Mouse (Mus musculus): Measurements from ENCODE around the gene Itga9. TPM values are rescaled to one million over a fixed set of nuclear protein-coding genes. Genes with fewer than 3 reads are reported as not detected.

Itga9 gene
- total and polyA plus RNA-seq, 2 experiments from 2014 or later: 10.7 to 61.5 TPM

DNA sequence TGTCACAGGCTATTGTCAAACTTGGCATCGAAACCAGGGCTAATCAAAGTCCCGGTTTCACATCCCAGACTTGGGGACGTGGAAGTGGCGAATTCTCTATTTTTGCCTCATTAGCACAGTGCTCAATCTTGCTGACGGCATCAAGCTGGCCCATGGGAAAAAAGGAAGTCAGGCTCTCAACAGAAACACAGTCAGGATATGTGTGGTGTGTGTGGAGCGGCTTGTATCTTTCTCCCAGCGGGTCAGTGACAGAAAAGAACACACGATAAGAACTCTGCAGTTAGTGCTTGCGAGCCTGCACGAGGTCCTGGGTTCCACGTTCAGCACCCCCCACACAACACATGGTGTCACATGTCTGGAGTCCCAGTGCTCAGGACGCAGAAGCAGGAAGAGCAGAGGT is 67.8 kb downstream of the Itga9 start:
- peak; percentile 48 for ATAC-seq (ENCODE audit: insufficient read depth, low read depth)

DNA sequence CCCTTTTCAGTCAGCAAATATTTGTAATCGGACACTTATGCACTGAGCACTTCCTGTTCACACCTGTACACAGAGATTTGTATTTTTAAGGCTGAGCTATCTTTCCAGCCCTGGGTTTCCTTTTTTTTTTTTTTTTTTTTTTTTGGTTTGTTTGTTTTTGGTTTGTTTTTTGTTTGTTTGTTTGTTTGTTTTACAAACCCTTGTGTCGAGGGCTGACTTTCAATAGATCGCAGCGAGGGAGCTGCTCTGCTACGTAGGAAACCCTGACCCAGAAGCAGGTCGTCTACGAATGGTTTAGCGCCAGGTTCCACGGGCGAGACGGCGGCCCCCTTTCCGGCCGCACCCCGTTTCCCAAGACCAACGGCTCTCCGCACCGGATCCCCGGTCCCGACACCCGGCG is 68.3 kb downstream of the Itga9 start:
- DNase-seq (ENCODE audit: low spot score) (no peak), ATAC-seq (ENCODE audit: insufficient read depth, low read depth) (no peak)
- no peak overlapping the region for H3K9ac ChIP-seq (replicated peaks; ENCODE audit: low read depth, low read length)
- H3K27ac ChIP-seq (ENCODE audit: low read depth): no peak overlapping the region
- no peaks in the 10 kb centered on the region for H3K27me3 ChIP-seq (ENCODE audit: control insufficient read depth, insufficient read depth, low read length)
- no peak overlapping the region for H3K4me2 ChIP-seq (ENCODE audit: low read depth, low read length)
- peaks cover 24% of the 10 kb centered on the region for H3K36me3 ChIP-seq (replicated peaks; ENCODE audit: control insufficient read depth, insufficient read depth, low read length)
- 88% methylated on average over 22 of the region's 22 CpGs for WGBS
- no peak overlapping the region for H3K4me3 ChIP-seq (ENCODE audit: low read depth, low read length)
- H3K9me3 ChIP-seq (replicated peaks; ENCODE audit: control insufficient read depth, low read length): no peaks in the 10 kb centered on the region
- TF ChIP-seq CTCF (IDR thresholded peaks at IDR 0.05; ENCODE audit: low read depth): no peak
- no peak for TF ChIP-seq EP300 (IDR thresholded peaks at IDR 0.05; ENCODE audit: low read depth)
- no peaks in the 10 kb centered on the region for H3K4me1 ChIP-seq (ENCODE audit: control insufficient read depth, insufficient read depth)

More for the DNA sequence above, 67.8 kb downstream of the Itga9 start:
- no peak overlapping the region for H3K4me3 ChIP-seq (ENCODE audit: low read depth, low read length)
- TF ChIP-seq EP300 (IDR thresholded peaks at IDR 0.05; ENCODE audit: low read depth): no peak
- TF ChIP-seq CTCF (IDR thresholded peaks at IDR 0.05; ENCODE audit: low read depth): no peak
- H3K27me3 ChIP-seq (ENCODE audit: control insufficient read depth, insufficient read depth, low read length): no peaks in the 10 kb centered on the region
- H3K36me3 ChIP-seq (replicated peaks; ENCODE audit: control insufficient read depth, insufficient read depth, low read length): peaks cover 28% of the 10 kb centered on the region
- H3K4me1 ChIP-seq (ENCODE audit: control insufficient read depth, insufficient read depth): no peaks in the 10 kb centered on the region
- peak; percentile 36 for DNase-seq (ENCODE audit: low spot score)
- H3K27ac ChIP-seq (ENCODE audit: low read depth): peak overlapping the region; percentile 13; the same call in 1 of the 2 replicates
- no peak overlapping the region for H3K9ac ChIP-seq (replicated peaks; ENCODE audit: low read depth, low read length)
- no peaks in the 10 kb centered on the region for H3K9me3 ChIP-seq (replicated peaks; ENCODE audit: control insufficient read depth, low read length)
- WGBS: 39% methylated on average over 12 of the region's 12 CpGs
- no peak overlapping the region for H3K4me2 ChIP-seq (ENCODE audit: low read depth, low read length)

DNA sequence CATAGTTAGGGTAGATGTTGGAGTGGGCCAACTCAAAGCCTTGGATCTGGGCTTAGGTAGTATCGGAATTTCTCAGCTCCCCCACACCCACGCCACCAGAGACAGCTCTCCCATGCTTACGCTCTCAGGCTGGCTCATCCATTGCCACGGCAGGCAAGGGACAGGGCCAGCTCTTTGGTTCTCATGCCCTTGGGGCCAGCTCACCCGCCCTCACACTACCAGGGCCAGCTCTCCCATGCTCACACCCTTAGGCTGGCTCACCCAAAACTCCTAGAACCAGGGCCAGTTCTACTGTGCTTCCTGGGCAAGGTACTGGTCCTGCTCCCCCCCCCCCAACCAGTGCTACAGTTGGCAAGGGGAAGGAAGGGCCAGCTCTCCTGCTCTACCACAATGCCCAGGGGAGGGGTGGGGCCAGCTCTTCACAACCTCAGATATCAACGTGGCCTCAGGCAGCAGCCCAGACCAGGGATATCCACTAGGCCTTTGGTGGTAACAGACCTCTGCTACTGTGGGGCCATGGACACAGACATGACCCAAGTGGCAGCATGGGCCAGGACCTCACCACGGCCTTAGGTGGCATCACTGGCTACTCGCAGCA is 69.2 kb downstream of the Itga9 start:
- Histone ChIP-seq H3K9me3 (replicated peaks; ENCODE audit: control insufficient read depth, low read length) (no peaks in the 10 kb centered on the region), H3K4me1 (ENCODE audit: control insufficient read depth, insufficient read depth) (no peaks in the 10 kb centered on the region), H3K4me3 (ENCODE audit: low read depth, low read length) (no peak overlapping the region), H3K36me3 (replicated peaks; ENCODE audit: control insufficient read depth, insufficient read depth, low read length) (peaks cover 19% of the 10 kb centered on the region), H3K27ac (ENCODE audit: low read depth) (no peak overlapping the region), H3K9ac (replicated peaks; ENCODE audit: low read depth, low read length) (no peak overlapping the region), H3K4me2 (ENCODE audit: low read depth, low read length) (no peak overlapping the region), H3K27me3 (ENCODE audit: control insufficient read depth, insufficient read depth, low read length) (no peaks in the 10 kb centered on the region)
- no peak for ATAC-seq (ENCODE audit: insufficient read depth, low read depth)
- DNase-seq (ENCODE audit: low spot score): no peak
- TF ChIP-seq EP300 (IDR thresholded peaks at IDR 0.05; ENCODE audit: low read depth) (no peak), CTCF (IDR thresholded peaks at IDR 0.05; ENCODE audit: low read depth) (no peak)
- 85% methylated on average over 8 of the region's 8 CpGs for WGBS

DNA sequence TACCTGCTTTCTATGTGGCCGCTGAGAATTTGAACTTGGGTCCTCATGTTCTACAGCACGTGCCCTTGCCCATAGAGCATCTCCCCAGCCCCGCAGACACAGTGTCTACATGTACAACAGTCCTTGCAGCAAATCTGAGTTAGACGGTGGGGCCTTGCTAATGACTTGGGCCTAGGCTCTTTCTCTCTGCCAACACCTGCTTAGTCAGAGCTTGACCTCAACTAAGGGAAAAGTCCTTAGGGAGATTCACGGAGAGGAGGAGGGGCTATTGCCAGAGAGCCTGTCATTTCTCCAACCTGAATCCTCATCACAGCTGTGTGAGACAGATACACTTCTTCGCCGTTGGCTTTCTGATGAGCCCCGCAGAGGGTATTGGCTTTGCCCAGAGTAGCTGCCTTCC is 70.2 kb downstream of the Itga9 start:
- Histone ChIP-seq H3K4me3 (ENCODE audit: low read depth, low read length) (no peak overlapping the region), H3K4me2 (ENCODE audit: low read depth, low read length) (no peak overlapping the region), H3K36me3 (replicated peaks; ENCODE audit: control insufficient read depth, insufficient read depth, low read length) (peaks cover 20% of the 10 kb centered on the region), H3K27me3 (ENCODE audit: control insufficient read depth, insufficient read depth, low read length) (no peaks in the 10 kb centered on the region), H3K9me3 (replicated peaks; ENCODE audit: control insufficient read depth, low read length) (no peaks in the 10 kb centered on the region), H3K27ac (ENCODE audit: low read depth) (no peak overlapping the region), H3K4me1 (ENCODE audit: control insufficient read depth, insufficient read depth) (no peaks in the 10 kb centered on the region), H3K9ac (replicated peaks; ENCODE audit: low read depth, low read length) (no peak overlapping the region)
- 75% methylated on average over 8 of the region's 8 CpGs for WGBS
- no peak for TF ChIP-seq EP300 (IDR thresholded peaks at IDR 0.05; ENCODE audit: low read depth)
- TF ChIP-seq CTCF (IDR thresholded peaks at IDR 0.05; ENCODE audit: low read depth): no peak
- ATAC-seq (ENCODE audit: insufficient read depth, low read depth) (no peak), DNase-seq (ENCODE audit: low spot score) (no peak)

DNA sequence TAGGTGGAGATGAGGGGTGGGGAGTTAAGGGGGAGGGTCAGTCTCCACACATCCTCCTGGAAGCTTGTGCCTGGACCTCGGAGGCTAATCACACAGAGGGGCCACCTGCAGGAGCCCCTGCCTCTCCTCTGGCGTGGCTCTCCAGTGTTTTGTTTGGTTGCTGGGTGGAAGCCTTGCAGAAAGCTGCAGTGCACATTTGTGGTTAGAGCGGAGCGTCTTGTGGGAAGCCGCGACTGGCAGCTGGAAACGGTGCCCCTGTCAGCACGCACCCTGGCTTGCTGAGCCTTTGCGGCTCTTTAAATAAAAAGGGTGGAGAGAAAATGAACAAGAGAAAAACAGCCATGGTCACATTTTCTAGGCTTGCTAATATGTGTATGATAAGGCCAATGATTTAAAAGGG is 70.9 kb downstream of the Itga9 start:
- 46% methylated on average over 9 of the region's 9 CpGs for WGBS
- TF ChIP-seq EP300 (IDR thresholded peaks at IDR 0.05; ENCODE audit: low read depth) (no peak), CTCF (IDR thresholded peaks at IDR 0.05; ENCODE audit: low read depth) (no peak)
- H3K9me3 ChIP-seq (replicated peaks; ENCODE audit: control insufficient read depth, low read length): no peaks in the 10 kb centered on the region

More for the DNA sequence above, 70.9 kb downstream of the Itga9 start:
- H3K4me1 ChIP-seq (ENCODE audit: control insufficient read depth, insufficient read depth): no peaks in the 10 kb centered on the region
- no peaks in the 10 kb centered on the region for H3K27me3 ChIP-seq (ENCODE audit: control insufficient read depth, insufficient read depth, low read length)
- H3K4me2 ChIP-seq (ENCODE audit: low read depth, low read length): no peak overlapping the region
- no peak overlapping the region for H3K4me3 ChIP-seq (ENCODE audit: low read depth, low read length)
- no peak overlapping the region for H3K9ac ChIP-seq (replicated peaks; ENCODE audit: low read depth, low read length)
- peaks cover 15% of the 10 kb centered on the region for H3K36me3 ChIP-seq (replicated peaks; ENCODE audit: control insufficient read depth, insufficient read depth, low read length)
- ATAC-seq (ENCODE audit: insufficient read depth, low read depth): no peak
- DNase-seq (ENCODE audit: low spot score): no peak
- H3K27ac ChIP-seq (ENCODE audit: low read depth): no peak overlapping the region

All from heart, postnatal 0 days (tissue).